Mouse (Mus musculus): Measurements from ENCODE around the gene Dmrtc2. TPM values are rescaled to one million over a fixed set of nuclear protein-coding genes. Genes with fewer than 3 reads are reported as not detected.
A peak's percentile ranks its signal among the peaks of the same experiment; 100 is the strongest.

Dmrtc2 gene
- polyA plus RNA-seq, 1 experiment, result not detected

DNA sequence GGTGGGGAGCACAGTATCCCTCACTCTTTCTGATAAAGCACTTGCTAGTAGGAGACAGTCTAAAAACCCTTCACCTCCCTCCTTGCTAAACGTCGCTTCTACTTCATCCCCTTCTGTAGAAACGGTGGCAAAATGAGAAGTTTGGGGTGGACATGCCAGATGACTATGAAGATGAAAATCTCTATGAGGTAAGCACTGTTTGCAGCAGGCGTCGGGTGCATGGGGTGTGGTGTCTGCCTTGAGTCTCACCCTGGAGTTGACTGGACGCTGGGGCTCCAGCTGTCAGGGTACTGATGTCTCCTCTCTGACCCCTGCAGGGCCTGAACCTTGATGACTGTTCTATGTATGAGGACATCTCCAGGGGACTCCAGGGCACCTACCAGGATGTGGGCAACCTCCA, 31.3 kb downstream of the Dmrtc2 start:
- TF ChIP-seq CTCF (IDR thresholded peaks at IDR 0.05; ENCODE audit: low read depth, low read length), result no peak
- no peak for TF ChIP-seq POLR2A (IDR thresholded peaks at IDR 0.05; ENCODE audit: borderline replicate concordance, low read depth, low read length)
- no peak overlapping the region for H3K4me3 ChIP-seq (ENCODE audit: insufficient read depth, low read length)
- no peak overlapping the region for H3K27ac ChIP-seq (ENCODE audit: insufficient read depth, low read depth, low read length)
- H3K4me1 ChIP-seq (ENCODE audit: control insufficient read depth, insufficient read depth, low read length), result peaks cover 14% of the 10 kb centered on the region

DNA sequence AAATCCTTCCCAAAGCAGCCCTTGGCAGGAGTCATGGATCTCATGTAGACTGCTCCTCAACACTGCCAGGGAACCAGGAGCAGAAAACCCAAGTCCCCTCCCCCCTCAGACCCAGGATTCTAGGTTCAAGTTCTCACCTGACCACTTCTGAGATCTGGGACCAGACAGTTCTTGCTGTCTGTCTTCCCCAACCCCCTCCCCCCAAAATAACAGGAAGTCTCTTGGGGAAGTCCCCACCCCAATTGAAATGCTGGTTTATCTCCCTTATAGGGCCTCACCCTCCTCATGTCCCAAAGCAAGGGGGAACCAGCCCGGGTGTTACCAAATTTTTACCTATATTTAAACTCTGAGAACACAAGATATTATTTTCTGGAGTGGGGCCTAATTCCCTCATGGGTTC, 32.0 kb downstream of the Dmrtc2 start:
- TF ChIP-seq CTCF (IDR thresholded peaks at IDR 0.05; ENCODE audit: low read depth, low read length) (no peak), POLR2A (IDR thresholded peaks at IDR 0.05; ENCODE audit: borderline replicate concordance, low read depth, low read length) (no peak)
- peak overlapping the region; percentile 70 for H3K27ac ChIP-seq (ENCODE audit: insufficient read depth, low read depth, low read length)
- no peak overlapping the region for H3K4me3 ChIP-seq (ENCODE audit: insufficient read depth, low read length)
- peaks cover 14% of the 10 kb centered on the region for H3K4me1 ChIP-seq (ENCODE audit: control insufficient read depth, insufficient read depth, low read length)

DNA sequence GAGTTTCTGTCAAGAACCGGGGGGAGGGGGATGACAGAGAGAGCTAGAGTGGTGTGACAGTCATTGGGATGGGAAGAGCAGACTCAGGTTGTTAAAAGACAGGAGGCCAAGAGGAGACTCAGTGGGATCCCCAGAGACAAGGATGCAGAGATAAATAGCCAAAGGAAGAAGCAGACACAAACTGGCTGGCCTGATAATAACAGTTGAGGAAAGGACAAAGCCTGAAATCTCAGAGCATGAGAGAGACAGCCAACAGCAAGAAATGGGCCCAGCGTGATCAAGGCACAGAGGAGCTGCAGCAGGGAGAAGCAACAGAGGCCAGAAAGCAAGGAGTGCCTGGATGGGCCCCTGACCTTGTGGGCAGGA, 32.4 kb downstream of the Dmrtc2 start:
- Histone ChIP-seq H3K27ac (ENCODE audit: insufficient read depth, low read depth, low read length) (peak overlapping the region; percentile 70), H3K4me1 (ENCODE audit: control insufficient read depth, insufficient read depth, low read length) (peaks cover 14% of the 10 kb centered on the region), H3K4me3 (ENCODE audit: insufficient read depth, low read length) (peak overlapping the region; percentile 52)
- no peak for TF ChIP-seq POLR2A (IDR thresholded peaks at IDR 0.05; ENCODE audit: borderline replicate concordance, low read depth, low read length)
- TF ChIP-seq CTCF (IDR thresholded peaks at IDR 0.05; ENCODE audit: low read depth, low read length), result no peak

DNA sequence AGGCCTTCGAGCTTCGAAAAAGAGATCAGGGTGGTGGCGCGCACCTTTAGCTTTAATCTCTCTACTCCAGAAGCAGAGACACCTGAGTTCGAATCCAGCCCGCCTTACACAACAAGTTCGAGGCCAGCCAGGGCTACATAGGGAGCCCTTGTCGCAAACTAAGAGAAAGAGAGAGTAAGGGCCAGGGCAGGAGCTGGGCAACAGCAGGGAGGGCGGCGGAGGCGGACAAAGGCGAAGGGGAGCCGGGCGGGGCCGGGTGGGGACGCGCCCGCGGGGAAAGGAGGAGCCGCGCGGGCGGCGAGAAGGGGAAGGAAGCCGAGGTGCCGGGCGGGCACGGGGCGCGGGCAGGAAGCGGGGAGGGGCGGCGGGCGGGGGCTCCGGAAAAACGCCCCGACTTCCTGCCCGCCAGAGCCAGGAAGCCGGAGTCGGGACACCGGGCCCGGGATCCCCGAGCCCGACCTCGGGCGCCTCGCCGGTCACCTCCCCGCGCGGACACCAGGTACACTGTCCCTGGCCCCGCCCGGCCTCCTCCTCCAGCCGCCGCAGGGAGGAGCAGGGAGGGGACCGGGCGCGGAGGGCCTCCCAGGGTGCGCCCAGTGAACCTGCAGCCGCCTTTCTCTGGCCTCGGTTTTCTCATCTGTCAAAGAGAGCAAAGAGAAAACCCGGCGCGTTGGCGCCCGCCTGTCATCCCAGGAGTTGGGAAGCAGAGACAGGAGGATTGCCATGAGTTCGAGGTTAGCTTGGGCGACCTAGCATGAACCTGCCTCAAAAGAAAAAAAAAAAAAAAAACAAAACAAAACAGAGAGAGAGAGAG, 33.0 kb downstream of the Dmrtc2 start, which contains the start of gene Arhgef1:
Arhgef1 (plus strand) TSS at position 283 of the 814 bp plus-strand sequence.
- Histone ChIP-seq H3K4me3 (ENCODE audit: insufficient read depth, low read length) (peak within 1 kb of the TSS; percentile 78), H3K27ac (ENCODE audit: insufficient read depth, low read depth, low read length) (peak within 1 kb of the TSS; percentile 76), H3K4me1 (ENCODE audit: control insufficient read depth, insufficient read depth, low read length) (peaks cover 14% of the 10 kb centered on the region)
- TF ChIP-seq CTCF (IDR thresholded peaks at IDR 0.05; ENCODE audit: low read depth, low read length) (no peak), POLR2A (IDR thresholded peaks at IDR 0.05; ENCODE audit: borderline replicate concordance, low read depth, low read length) (no peak)

DNA sequence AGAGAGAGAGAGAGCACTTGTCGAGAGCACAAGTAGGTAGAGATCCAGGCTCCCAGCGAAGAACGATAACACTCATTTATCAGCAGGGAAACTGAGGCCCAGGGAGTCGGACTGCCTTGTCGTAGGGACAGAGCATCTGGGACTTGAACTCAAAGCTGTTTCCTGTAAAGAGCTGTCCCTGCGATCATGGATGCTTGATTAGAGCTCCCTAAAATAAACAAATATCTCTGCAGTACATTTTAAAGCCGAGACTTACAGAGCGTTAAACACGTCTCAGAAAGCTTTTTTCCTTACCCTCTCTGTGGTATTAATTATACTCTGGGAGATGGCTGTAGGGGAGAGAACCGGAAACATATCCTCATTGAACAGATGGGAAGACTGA, 33.6 kb downstream of the Dmrtc2 start:
- peaks cover 14% of the 10 kb centered on the region for H3K4me1 ChIP-seq (ENCODE audit: control insufficient read depth, insufficient read depth, low read length)
- H3K4me3 ChIP-seq (ENCODE audit: insufficient read depth, low read length), result peak overlapping the region; percentile 78
- H3K27ac ChIP-seq (ENCODE audit: insufficient read depth, low read depth, low read length), result peak overlapping the region; percentile 76
- no peak for TF ChIP-seq CTCF (IDR thresholded peaks at IDR 0.05; ENCODE audit: low read depth, low read length)
- TF ChIP-seq POLR2A (IDR thresholded peaks at IDR 0.05; ENCODE audit: borderline replicate concordance, low read depth, low read length), result no peak

DNA sequence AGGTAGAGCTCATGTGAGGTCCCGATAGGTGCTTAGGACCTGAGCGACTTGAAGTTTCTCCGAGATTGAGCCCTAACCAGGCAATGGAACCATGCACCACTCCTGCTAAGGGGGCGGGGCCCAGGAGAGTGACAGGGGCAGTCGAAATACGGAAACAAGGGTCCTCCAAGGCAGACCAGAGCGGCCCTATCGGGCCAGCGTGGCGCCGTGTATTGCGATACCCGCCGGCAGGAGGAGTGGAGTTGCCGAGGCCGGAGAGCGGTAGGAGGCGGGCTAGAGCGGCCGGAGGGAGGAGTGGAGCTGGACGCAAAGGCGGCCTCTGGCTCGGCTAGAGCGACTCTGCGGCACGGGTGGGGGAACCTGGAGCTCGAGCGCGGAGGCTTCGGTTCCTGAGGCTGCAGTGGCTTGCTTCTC, 34.2 kb downstream of the Dmrtc2 start:
- Histone ChIP-seq H3K4me3 (ENCODE audit: insufficient read depth, low read length) (peak overlapping the region; percentile 88), H3K27ac (ENCODE audit: insufficient read depth, low read depth, low read length) (peak overlapping the region; percentile 76), H3K4me1 (ENCODE audit: control insufficient read depth, insufficient read depth, low read length) (peaks cover 14% of the 10 kb centered on the region)
- TF ChIP-seq POLR2A (IDR thresholded peaks at IDR 0.05; ENCODE audit: borderline replicate concordance, low read depth, low read length) (no peak), CTCF (IDR thresholded peaks at IDR 0.05; ENCODE audit: low read depth, low read length) (no peak)

DNA sequence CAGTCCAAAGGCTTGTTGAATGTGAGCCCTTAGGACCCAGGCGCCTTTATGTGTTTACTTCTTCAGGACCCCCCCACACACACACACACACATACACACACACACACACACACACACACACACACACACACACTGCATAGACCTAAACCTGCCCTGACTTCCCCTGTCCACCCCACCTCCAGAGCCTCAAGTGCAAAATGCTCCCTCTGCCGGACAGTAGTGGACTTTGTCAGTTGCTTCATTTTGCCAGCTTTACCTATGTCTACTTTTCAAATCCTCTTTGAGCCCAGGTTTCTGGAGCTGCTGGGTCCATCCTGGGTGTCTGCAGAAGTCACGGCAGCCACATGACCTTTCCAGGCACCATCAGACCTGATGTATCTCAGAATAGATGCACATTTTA, 35.1 kb downstream of the Dmrtc2 start:
- Histone ChIP-seq H3K27ac (ENCODE audit: insufficient read depth, low read depth, low read length) (no peak overlapping the region), H3K4me1 (ENCODE audit: control insufficient read depth, insufficient read depth, low read length) (peaks cover 14% of the 10 kb centered on the region), H3K4me3 (ENCODE audit: insufficient read depth, low read length) (peak overlapping the region; percentile 88)
- TF ChIP-seq CTCF (IDR thresholded peaks at IDR 0.05; ENCODE audit: low read depth, low read length), result peak; percentile 77
- no peak for TF ChIP-seq POLR2A (IDR thresholded peaks at IDR 0.05; ENCODE audit: borderline replicate concordance, low read depth, low read length)

DNA sequence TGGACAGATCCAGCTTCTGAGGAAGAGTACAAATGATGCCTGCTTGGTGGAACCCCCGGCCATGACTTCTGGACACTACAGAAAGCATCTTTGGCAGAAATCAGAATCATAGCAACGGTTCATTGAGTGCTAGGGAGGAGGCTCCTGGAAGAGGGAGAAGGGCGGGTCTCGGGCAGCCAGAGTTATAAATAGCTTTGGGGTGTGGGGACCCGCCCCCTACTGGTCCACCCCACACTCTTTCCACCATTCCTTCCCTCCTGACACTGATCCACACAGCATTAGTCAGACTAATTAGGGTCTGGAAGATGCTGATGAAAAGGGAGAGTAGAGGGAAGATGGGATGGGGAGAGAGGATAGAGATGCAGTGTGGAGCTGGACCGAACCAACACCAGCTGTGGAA, 36.7 kb downstream of the Dmrtc2 start:
- Histone ChIP-seq H3K27ac (ENCODE audit: insufficient read depth, low read depth, low read length) (no peak overlapping the region), H3K4me1 (ENCODE audit: control insufficient read depth, insufficient read depth, low read length) (peaks cover 14% of the 10 kb centered on the region), H3K4me3 (ENCODE audit: insufficient read depth, low read length) (no peak overlapping the region)
- TF ChIP-seq POLR2A (IDR thresholded peaks at IDR 0.05; ENCODE audit: borderline replicate concordance, low read depth, low read length) (no peak), CTCF (IDR thresholded peaks at IDR 0.05; ENCODE audit: low read depth, low read length) (no peak)

DNA sequence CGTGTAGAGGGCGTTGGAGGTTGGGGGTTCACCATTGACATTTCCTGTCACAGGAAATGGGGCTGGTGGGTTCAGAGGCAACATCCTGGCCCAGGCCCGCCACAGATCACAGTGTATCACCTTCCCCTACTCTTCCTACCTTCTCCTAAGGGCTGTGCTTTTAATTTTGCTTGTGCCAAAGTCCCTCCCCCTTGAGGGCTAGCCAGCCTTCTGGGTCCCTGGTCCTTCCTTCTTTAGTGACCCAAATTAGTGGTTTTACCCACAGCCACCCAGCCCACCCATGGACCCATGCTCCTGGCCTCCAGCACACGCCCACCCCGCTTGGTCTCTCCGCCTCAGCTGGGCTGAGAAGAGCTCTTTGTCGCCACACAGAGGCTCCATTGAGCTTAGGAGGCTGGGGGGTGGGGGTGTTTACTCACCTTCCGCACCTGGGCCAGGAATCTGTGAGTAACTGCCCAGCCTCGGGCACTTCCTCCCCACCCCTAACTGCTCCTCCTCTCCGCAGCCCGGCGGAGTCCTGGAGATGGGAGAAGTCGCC, 37.4 kb downstream of the Dmrtc2 start:
- TF ChIP-seq CTCF (IDR thresholded peaks at IDR 0.05; ENCODE audit: low read depth, low read length) (no peak), POLR2A (IDR thresholded peaks at IDR 0.05; ENCODE audit: borderline replicate concordance, low read depth, low read length) (no peak)
- Histone ChIP-seq H3K27ac (ENCODE audit: insufficient read depth, low read depth, low read length) (no peak overlapping the region), H3K4me3 (ENCODE audit: insufficient read depth, low read length) (no peak overlapping the region)

DNA sequence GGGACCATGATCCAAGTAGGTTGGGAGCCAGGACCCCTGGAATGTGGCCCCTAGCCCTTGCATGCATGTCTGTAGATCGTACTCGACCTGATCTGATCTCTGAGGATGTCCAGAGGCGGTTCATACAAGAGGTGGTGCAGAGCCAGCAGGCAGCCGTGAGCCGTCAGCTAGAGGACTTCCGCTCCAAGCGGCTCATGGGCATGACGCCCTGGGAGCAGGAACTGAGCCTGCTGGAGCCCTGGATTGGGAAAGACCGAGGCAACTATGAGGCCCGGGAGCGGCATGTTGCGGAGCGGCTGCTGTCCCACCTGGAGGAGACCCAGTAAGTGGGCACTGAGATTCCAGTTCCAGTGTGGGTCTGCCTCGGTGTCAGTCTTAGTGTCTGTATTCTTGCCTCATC, 42.6 kb downstream of the Dmrtc2 start:
- Histone ChIP-seq H3K27ac (ENCODE audit: insufficient read depth, low read depth, low read length) (no peak overlapping the region), H3K4me1 (ENCODE audit: control insufficient read depth, insufficient read depth, low read length) (no peaks in the 10 kb centered on the region), H3K4me3 (ENCODE audit: insufficient read depth, low read length) (no peak overlapping the region)
- TF ChIP-seq CTCF (IDR thresholded peaks at IDR 0.05; ENCODE audit: low read depth, low read length) (no peak), POLR2A (IDR thresholded peaks at IDR 0.05; ENCODE audit: borderline replicate concordance, low read depth, low read length) (no peak)

More for the DNA sequence above, 37.4 kb downstream of the Dmrtc2 start:
- peaks cover 8% of the 10 kb centered on the region for H3K4me1 ChIP-seq (ENCODE audit: control insufficient read depth, insufficient read depth, low read length)
